Mouse (Mus musculus) thymus, adult 2 months (tissue): ENCODE measurements at regions not wholly inside any gene's neighbourhood (a gene's known extent, or its start where the extent isn't known, plus 50 kb on each side); places are given as distances from the start of the nearest gene placed in this dataset.

Experiments used
- CTCF ChIP-seq: fragments of 200-500 bp; IDR thresholded peaks from 2 replicates; pipeline ENCODE4 v1.5.1; 2012; ENCODE audit warnings: mild to moderate bottlenecking, control low read depth, low read length, moderate library complexity, borderline replicate concordance; ENCODE audit not compliant: control insufficient read depth, poor library complexity, insufficient read depth; ENCODE audit errors: extremely low read depth
- POLR2A ChIP-seq: fragments of 200-500 bp; IDR thresholded peaks from 2 replicates; pipeline ENCODE4 v1.6.1; 2012; ENCODE audit warnings: mild to moderate bottlenecking, low read length, control low read depth, moderate library complexity; ENCODE audit not compliant: control insufficient read depth, poor library complexity, insufficient read depth; ENCODE audit errors: extremely low read depth

DNA sequence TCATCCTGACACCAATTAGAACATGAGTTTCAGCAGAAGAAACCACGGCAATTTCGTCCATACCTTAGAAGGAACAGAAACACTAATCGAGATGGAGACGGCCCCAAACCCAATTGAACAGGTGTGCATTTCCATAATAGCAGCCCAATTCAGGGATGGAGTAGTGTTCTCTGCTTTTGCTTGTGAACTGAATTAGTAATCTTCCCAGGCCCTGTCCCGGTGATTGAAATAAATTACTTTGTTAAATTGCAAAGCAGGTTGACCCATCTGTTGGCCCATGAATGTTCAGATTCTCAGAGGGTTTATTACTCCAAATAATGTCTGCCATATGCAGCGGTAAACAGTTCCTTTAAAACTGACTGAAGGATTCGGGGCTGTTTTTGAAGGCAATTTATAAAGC lies 388.5 kb upstream of the Nfe2l3 start:
- TF ChIP-seq POLR2A = no peak
- no peak for TF ChIP-seq CTCF
